Mouse (Mus musculus): ENCODE measurements around the gene Gm4737. TPM values are rescaled to one million over a fixed set of nuclear protein-coding genes. Genes with fewer than 3 reads are reported as not detected.
"Not testable (repeated sequence)": the region's sequence is repeated elsewhere in the genome, so short reads cannot be mapped to it uniquely, and the experiment has no call there.

Gm4737 gene
- polyA plus RNA-seq (2015; fragmentation: Nextera tagmentation; extraction: Ambion mirVana) = 1.0 and 1.6 TPM in 2 replicates

- WGBS = 96% methylated on average over 11 of the region's 16 CpGs
- not testable (repeated sequence) for H3K36me3 ChIP-seq; H3K4me2 ChIP-seq; H3K9ac ChIP-seq; H3K27ac ChIP-seq (replicated peaks); H3K27me3 ChIP-seq; ATAC-seq (ENCODE audit: low FRiP score, low read depth); H3K4me1 ChIP-seq (replicated peaks); H3K4me3 ChIP-seq; H3K9me3 ChIP-seq
Measured at GRCm38 (mm10) chr16:46154832-46155231, at the start of gene Gm4737. Gene Gm4737, minus strand, starts transcription at chr16:46155077.

- Histone ChIP-seq H3K27me3 (no peaks in the 10 kb centered on the region), H3K9me3 (no peaks in the 10 kb centered on the region), H3K4me3 (no peak overlapping the region), H3K4me2 (no peak overlapping the region), H3K9ac (no peak overlapping the region), H3K4me1 (replicated peaks) (no peaks in the 10 kb centered on the region), H3K27ac (replicated peaks) (no peak overlapping the region), H3K36me3 (no peaks in the 10 kb centered on the region)
- no peak for ATAC-seq (ENCODE audit: low FRiP score, low read depth)
- 97% methylated on average over 5 of the region's 5 CpGs for WGBS
Measured at GRCm38 (mm10) chr16:46195792-46196191, 40.9 kb upstream of the Gm4737 start.

- H3K36me3 ChIP-seq = no peaks in the 10 kb centered on the region
- H3K9ac ChIP-seq = no peak overlapping the region
- no peak overlapping the region for H3K4me3 ChIP-seq
- H3K9me3 ChIP-seq = no peaks in the 10 kb centered on the region
- no peak for ATAC-seq (ENCODE audit: low FRiP score, low read depth)
- 76% methylated on average over 5 of the region's 5 CpGs for WGBS
- no peak overlapping the region for H3K27ac ChIP-seq (replicated peaks)
- no peaks in the 10 kb centered on the region for H3K4me1 ChIP-seq (replicated peaks)
- H3K27me3 ChIP-seq = no peaks in the 10 kb centered on the region
- H3K4me2 ChIP-seq = no peak overlapping the region
Measured at GRCm38 (mm10) chr16:46183096-46183495, 28.2 kb upstream of the Gm4737 start.

GRCm38 (mm10) chr16:46178121-46178801, 23.4 kb upstream of the Gm4737 start:
- Histone ChIP-seq H3K27me3 (no peaks in the 10 kb centered on the region), H3K27ac (replicated peaks) (no peak overlapping the region), H3K36me3 (no peaks in the 10 kb centered on the region), H3K9ac (no peak overlapping the region), H3K9me3 (no peaks in the 10 kb centered on the region), H3K4me1 (replicated peaks) (no peaks in the 10 kb centered on the region), H3K4me3 (no peak overlapping the region), H3K4me2 (no peak overlapping the region)
- 70% methylated on average over 4 of the region's 4 CpGs for WGBS
- ATAC-seq (ENCODE audit: low FRiP score, low read depth) = no peak

- Histone ChIP-seq H3K9ac (no peak overlapping the region), H3K27me3 (no peaks in the 10 kb centered on the region), H3K4me3 (no peak overlapping the region), H3K27ac (replicated peaks) (no peak overlapping the region), H3K4me2 (no peak overlapping the region), H3K9me3 (no peaks in the 10 kb centered on the region), H3K36me3 (no peaks in the 10 kb centered on the region), H3K4me1 (replicated peaks) (no peaks in the 10 kb centered on the region)
- no peak for ATAC-seq (ENCODE audit: low FRiP score, low read depth)
Measured at GRCm38 (mm10) chr16:46173039-46173438, 18.2 kb upstream of the Gm4737 start.

- Histone ChIP-seq H3K4me3 (no peak overlapping the region), H3K36me3 (no peaks in the 10 kb centered on the region), H3K4me1 (replicated peaks) (no peaks in the 10 kb centered on the region), H3K9me3 (no peaks in the 10 kb centered on the region), H3K4me2 (no peak overlapping the region), H3K27me3 (no peaks in the 10 kb centered on the region), H3K27ac (replicated peaks) (no peak overlapping the region), H3K9ac (no peak overlapping the region)
- 81% methylated on average over 3 of the region's 3 CpGs for WGBS
- no peak for ATAC-seq (ENCODE audit: low FRiP score, low read depth)
Measured at GRCm38 (mm10) chr16:46166971-46167370, 12.1 kb upstream of the Gm4737 start.

GRCm38 (mm10) chr16:46165305-46165704, 10.4 kb upstream of the Gm4737 start:
- no peaks in the 10 kb centered on the region for H3K9me3 ChIP-seq
- no peak for ATAC-seq (ENCODE audit: low FRiP score, low read depth)

GRCm38 (mm10) chr16:46151141-46151540, 3.7 kb downstream of the Gm4737 start:
- H3K9me3 ChIP-seq = no peaks in the 10 kb centered on the region
- no peak overlapping the region for H3K4me3 ChIP-seq
- H3K9ac ChIP-seq = no peak overlapping the region
- no peak overlapping the region for H3K27ac ChIP-seq (replicated peaks)
- no peaks in the 10 kb centered on the region for H3K27me3 ChIP-seq
- no peak overlapping the region for H3K4me2 ChIP-seq
- ATAC-seq (ENCODE audit: low FRiP score, low read depth) = no peak
- no peaks in the 10 kb centered on the region for H3K4me1 ChIP-seq (replicated peaks)
- H3K36me3 ChIP-seq = no peaks in the 10 kb centered on the region

More at GRCm38 (mm10) chr16:46165305-46165704, 10.4 kb upstream of the Gm4737 start:
- no peak overlapping the region for H3K4me2 ChIP-seq
- 79% methylated on average over 4 of the region's 4 CpGs for WGBS
- H3K27me3 ChIP-seq = no peaks in the 10 kb centered on the region
- no peak overlapping the region for H3K27ac ChIP-seq (replicated peaks)
- H3K9ac ChIP-seq = no peak overlapping the region
- H3K4me3 ChIP-seq = no peak overlapping the region
- H3K4me1 ChIP-seq (replicated peaks) = no peaks in the 10 kb centered on the region
- H3K36me3 ChIP-seq = no peaks in the 10 kb centered on the region

GRCm38 (mm10) chr16:46148661-46149341, 6.1 kb downstream of the Gm4737 start:
- no peak overlapping the region for H3K27ac ChIP-seq (replicated peaks)
- H3K9me3 ChIP-seq = no peaks in the 10 kb centered on the region
- 67% methylated on average over 3 of the region's 3 CpGs for WGBS
- no peak overlapping the region for H3K4me2 ChIP-seq
- no peak for ATAC-seq (ENCODE audit: low FRiP score, low read depth)
- H3K4me1 ChIP-seq (replicated peaks) = no peaks in the 10 kb centered on the region
- no peak overlapping the region for H3K9ac ChIP-seq
- H3K27me3 ChIP-seq = no peaks in the 10 kb centered on the region
- H3K4me3 ChIP-seq = no peak overlapping the region
- H3K36me3 ChIP-seq = no peaks in the 10 kb centered on the region

- Histone ChIP-seq H3K9ac (no peak overlapping the region), H3K4me2 (no peak overlapping the region), H3K4me1 (replicated peaks) (no peaks in the 10 kb centered on the region), H3K27ac (replicated peaks) (no peak overlapping the region), H3K36me3 (no peaks in the 10 kb centered on the region), H3K4me3 (no peak overlapping the region), H3K27me3 (no peaks in the 10 kb centered on the region), H3K9me3 (no peaks in the 10 kb centered on the region)
- 73% methylated on average over 3 of the region's 3 CpGs for WGBS
- no peak for ATAC-seq (ENCODE audit: low FRiP score, low read depth)
Measured at GRCm38 (mm10) chr16:46146962-46147361, 7.9 kb downstream of the Gm4737 start.

- Histone ChIP-seq H3K27ac (replicated peaks) (no peak overlapping the region), H3K4me1 (replicated peaks) (no peaks in the 10 kb centered on the region), H3K4me2 (no peak overlapping the region), H3K27me3 (no peaks in the 10 kb centered on the region), H3K9ac (no peak overlapping the region), H3K9me3 (no peaks in the 10 kb centered on the region), H3K36me3 (no peaks in the 10 kb centered on the region), H3K4me3 (no peak overlapping the region)
- ATAC-seq (ENCODE audit: low FRiP score, low read depth) = no peak
Measured at GRCm38 (mm10) chr16:46122238-46122637, 32.6 kb downstream of the Gm4737 start.

GRCm38 (mm10) chr16:46121420-46121819, 33.5 kb downstream of the Gm4737 start:
- Histone ChIP-seq H3K27me3 (no peaks in the 10 kb centered on the region), H3K4me1 (replicated peaks) (no peaks in the 10 kb centered on the region), H3K4me2 (no peak overlapping the region), H3K27ac (replicated peaks) (no peak overlapping the region), H3K9ac (no peak overlapping the region), H3K4me3 (no peak overlapping the region), H3K9me3 (no peaks in the 10 kb centered on the region), H3K36me3 (no peaks in the 10 kb centered on the region)
- peak; percentile 68; the same call in 1 of the 2 replicates for ATAC-seq (ENCODE audit: low FRiP score, low read depth)
- 37% methylated on average over 2 of the region's 2 CpGs for WGBS

All from hindbrain, embryonic 15.5 days (tissue).